Mouse (Mus musculus) embryonic fibroblast, embryonic 13.5 days (primary cell): ENCODE data around the gene Bmyc.

Experiments used
- CTCF ChIP-seq: IDR thresholded peaks from 2 replicates; pipeline ENCODE4 v1.5.1; 2011; ENCODE audit warnings: mild to moderate bottlenecking, control low read depth, low read length, moderate library complexity, borderline replicate concordance; ENCODE audit not compliant: insufficient read depth
- POLR2A ChIP-seq: IDR thresholded peaks from 2 replicates; pipeline ENCODE4 v1.6.1; 2011; ENCODE audit warnings: low read depth, mild to moderate bottlenecking, control low read depth, low read length, moderate library complexity

- TF ChIP-seq CTCF: no peak
- no peak for TF ChIP-seq POLR2A
Measured at GRCm38 (mm10) chr2:25754201-25754600, 47.7 kb downstream of the Bmyc start.
